Mouse (Mus musculus): ENCODE data around the gene Cpsf4l. TPM values are rescaled to one million over a fixed set of nuclear protein-coding genes. Genes with fewer than 3 reads are reported as not detected.

Gene Cpsf4l
- polyA plus RNA-seq, 1 experiment from 2014 or later, result 13.3 TPM

DNA sequence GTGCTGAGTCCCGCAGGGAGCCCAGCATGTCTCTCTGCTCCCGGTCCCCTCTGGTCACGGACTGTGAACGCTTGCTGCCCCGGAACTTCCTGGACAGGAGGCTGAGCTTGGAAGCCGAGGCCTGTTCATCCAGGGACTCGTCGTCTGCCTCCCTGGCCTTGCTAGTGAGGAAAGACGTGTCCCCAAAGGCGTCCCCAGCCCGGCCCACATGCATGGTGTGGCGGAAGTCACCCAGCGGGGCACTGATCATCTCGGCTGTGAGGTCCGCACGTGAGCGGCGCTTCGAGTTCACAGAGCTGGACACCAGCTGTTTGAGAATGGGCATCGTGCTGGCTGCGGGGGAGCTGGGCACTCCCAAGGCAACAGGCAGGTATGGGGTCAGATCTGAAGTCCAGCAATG is 19.4 kb upstream of the Cpsf4l start:
- H3K27ac ChIP-seq (ENCODE audit: low read length), result no peak overlapping the region
- no peak for ATAC-seq (replicated peaks; ENCODE audit: extremely low read depth, insufficient read depth, low FRiP score)
- WGBS, result 82% methylated on average over 21 of the region's 21 CpGs
- no peaks in the 10 kb centered on the region for H3K9me3 ChIP-seq (replicated peaks; ENCODE audit: control insufficient read depth, low read length)
- no peak overlapping the region for H3K4me2 ChIP-seq (ENCODE audit: low read depth, low read length)
- no peaks in the 10 kb centered on the region for H3K27me3 ChIP-seq (ENCODE audit: control insufficient read depth, insufficient read depth, low read length)
- peaks cover 11% of the 10 kb centered on the region for H3K36me3 ChIP-seq (ENCODE audit: control insufficient read depth, insufficient read depth)
- H3K4me3 ChIP-seq (ENCODE audit: low read length), result no peak overlapping the region
- peaks cover 17% of the 10 kb centered on the region for H3K4me1 ChIP-seq (ENCODE audit: control insufficient read depth, insufficient read depth, low read length)
- no peak overlapping the region for H3K9ac ChIP-seq (ENCODE audit: low read length)

GRCm38 (mm10) chr11:113727992-113728391 is 18.2 kb upstream of the Cpsf4l start:
- peaks cover 11% of the 10 kb centered on the region for H3K36me3 ChIP-seq (ENCODE audit: control insufficient read depth, insufficient read depth)
- H3K9ac ChIP-seq (ENCODE audit: low read length), result no peak overlapping the region
- no peak for ATAC-seq (replicated peaks; ENCODE audit: extremely low read depth, insufficient read depth, low FRiP score)
- H3K27ac ChIP-seq (ENCODE audit: low read length), result no peak overlapping the region
- 76% methylated on average over 6 of the region's 6 CpGs for WGBS
- H3K4me1 ChIP-seq (ENCODE audit: control insufficient read depth, insufficient read depth, low read length), result peaks cover 5% of the 10 kb centered on the region; the same call in 1 of the 2 replicates
- no peaks in the 10 kb centered on the region for H3K9me3 ChIP-seq (replicated peaks; ENCODE audit: control insufficient read depth, low read length)
- no peak overlapping the region for H3K4me3 ChIP-seq (ENCODE audit: low read length)
- H3K4me2 ChIP-seq (ENCODE audit: low read depth, low read length), result no peak overlapping the region
- H3K27me3 ChIP-seq (ENCODE audit: control insufficient read depth, insufficient read depth, low read length), result no peaks in the 10 kb centered on the region

DNA sequence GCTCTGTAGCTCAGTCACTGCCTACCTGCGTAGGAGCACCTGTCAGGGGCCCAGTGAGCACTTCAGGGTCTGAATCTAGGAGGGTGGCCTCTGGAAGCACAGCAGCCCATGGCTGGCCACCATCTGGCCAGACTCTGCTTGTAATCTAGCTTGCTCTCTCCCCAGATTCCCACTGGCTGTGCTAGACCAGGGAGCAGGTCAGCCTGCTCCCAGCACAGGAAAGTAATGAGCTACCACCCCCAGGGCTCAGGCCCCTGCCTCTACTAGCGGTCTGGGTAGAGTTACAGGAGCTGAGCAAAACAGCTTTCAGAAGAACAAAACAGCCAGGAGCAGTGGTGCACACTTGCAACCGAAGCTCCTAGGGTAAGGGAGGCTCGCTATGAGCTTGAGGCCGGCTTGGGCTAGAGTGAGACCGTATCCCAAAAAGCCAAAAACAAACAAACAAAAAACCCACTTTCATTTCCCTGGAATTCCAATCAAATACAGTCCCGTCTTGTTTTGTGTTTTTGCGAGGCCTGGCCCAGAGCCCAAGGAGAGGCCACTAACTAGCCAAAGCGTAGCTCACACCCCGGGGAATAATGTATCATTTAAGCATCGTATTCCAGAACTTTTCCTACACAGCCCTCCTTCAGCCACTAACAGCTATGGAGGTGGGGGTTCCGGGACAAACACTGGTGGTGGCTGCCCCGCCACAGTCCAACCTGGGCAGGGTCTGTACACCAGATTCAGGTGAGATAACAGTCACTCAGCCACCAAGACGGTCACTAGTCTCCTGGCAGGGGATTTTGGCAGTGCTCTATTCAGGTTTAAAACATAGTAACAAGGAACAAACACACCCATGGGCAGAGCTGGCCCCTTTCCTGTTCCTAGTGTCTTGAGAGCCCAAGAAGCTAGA is 17.4 kb upstream of the Cpsf4l start:
- Histone ChIP-seq H3K27ac (ENCODE audit: low read length) (peak overlapping the region; percentile 44; the same call in 1 of the 2 replicates), H3K36me3 (ENCODE audit: control insufficient read depth, insufficient read depth) (peaks cover 11% of the 10 kb centered on the region), H3K9me3 (replicated peaks; ENCODE audit: control insufficient read depth, low read length) (no peaks in the 10 kb centered on the region), H3K4me1 (ENCODE audit: control insufficient read depth, insufficient read depth, low read length) (peaks cover 11% of the 10 kb centered on the region), H3K4me2 (ENCODE audit: low read depth, low read length) (no peak overlapping the region), H3K9ac (ENCODE audit: low read length) (no peak overlapping the region), H3K4me3 (ENCODE audit: low read length) (no peak overlapping the region), H3K27me3 (ENCODE audit: control insufficient read depth, insufficient read depth, low read length) (no peaks in the 10 kb centered on the region)
- WGBS, result 81% methylated on average over 14 of the region's 14 CpGs
- ATAC-seq (replicated peaks; ENCODE audit: extremely low read depth, insufficient read depth, low FRiP score), result no peak

GRCm38 (mm10) chr11:113725235-113726048 is 15.6 kb upstream of the Cpsf4l start:
- Histone ChIP-seq H3K4me1 (ENCODE audit: control insufficient read depth, insufficient read depth, low read length) (peaks cover 11% of the 10 kb centered on the region), H3K9me3 (replicated peaks; ENCODE audit: control insufficient read depth, low read length) (no peaks in the 10 kb centered on the region)
- ATAC-seq (replicated peaks; ENCODE audit: extremely low read depth, insufficient read depth, low FRiP score), result no peak; the same call in 1 of the 2 replicates

DNA sequence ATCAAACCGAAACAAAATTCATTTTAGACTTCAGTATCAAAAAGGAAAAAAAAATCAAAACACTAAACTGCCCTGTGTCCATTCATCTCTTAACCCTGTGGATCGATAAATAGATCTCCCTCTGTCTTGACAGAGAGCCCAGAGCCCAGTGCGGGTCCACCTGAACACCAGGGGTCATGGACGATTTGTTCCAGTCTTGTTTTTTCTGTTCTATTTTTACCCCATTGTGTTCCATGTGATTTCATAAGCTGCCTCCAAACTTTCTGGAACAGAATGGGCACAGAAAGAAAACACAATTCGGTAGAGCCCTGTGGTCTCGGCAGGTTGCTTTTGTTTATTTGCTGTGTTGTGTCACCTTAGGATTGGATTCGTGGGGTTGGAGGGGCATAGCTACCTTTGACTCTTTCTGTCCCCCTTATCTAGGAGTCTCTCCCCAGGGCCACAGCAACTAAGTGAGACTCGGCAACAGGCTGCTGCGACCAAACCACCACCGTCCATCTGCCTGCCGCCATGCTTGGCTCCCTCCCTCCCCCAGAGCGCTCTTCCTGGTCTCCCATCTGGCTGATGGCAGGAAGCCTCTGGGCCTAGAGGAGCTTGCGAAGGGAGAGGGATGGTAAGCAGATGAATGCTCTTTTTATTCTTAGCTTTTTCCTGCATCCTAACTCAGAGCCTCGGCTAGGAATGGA is 12.7 kb upstream of the Cpsf4l start:
- H3K36me3 ChIP-seq (ENCODE audit: control insufficient read depth, insufficient read depth), result peaks cover 8% of the 10 kb centered on the region; the same call in 1 of the 2 replicates
- H3K4me2 ChIP-seq (ENCODE audit: low read depth, low read length), result 0 out of 2 replicates have a peak overlapping the region, but pooled peaks have one; percentile 5
- H3K27me3 ChIP-seq (ENCODE audit: control insufficient read depth, insufficient read depth, low read length), result no peaks in the 10 kb centered on the region
- WGBS, result 46% methylated on average over 14 of the region's 14 CpGs
- peaks cover 11% of the 10 kb centered on the region for H3K4me1 ChIP-seq (ENCODE audit: control insufficient read depth, insufficient read depth, low read length)
- ATAC-seq (replicated peaks; ENCODE audit: extremely low read depth, insufficient read depth, low FRiP score), result no peak
- no peak overlapping the region for H3K4me3 ChIP-seq (ENCODE audit: low read length)
- no peak overlapping the region for H3K27ac ChIP-seq (ENCODE audit: low read length)
- no peaks in the 10 kb centered on the region for H3K9me3 ChIP-seq (replicated peaks; ENCODE audit: control insufficient read depth, low read length)
- no peak overlapping the region for H3K9ac ChIP-seq (ENCODE audit: low read length)

More at GRCm38 (mm10) chr11:113725235-113726048, 15.6 kb upstream of the Cpsf4l start:
- H3K4me3 ChIP-seq (ENCODE audit: low read length), result no peak overlapping the region
- no peak overlapping the region for H3K9ac ChIP-seq (ENCODE audit: low read length)
- H3K27ac ChIP-seq (ENCODE audit: low read length), result peak overlapping the region; percentile 14; the same call in 1 of the 2 replicates
- peaks cover 11% of the 10 kb centered on the region for H3K36me3 ChIP-seq (ENCODE audit: control insufficient read depth, insufficient read depth)
- no peaks in the 10 kb centered on the region for H3K27me3 ChIP-seq (ENCODE audit: control insufficient read depth, insufficient read depth, low read length)
- WGBS, result 82% methylated on average over 4 of the region's 4 CpGs
- no peak overlapping the region for H3K4me2 ChIP-seq (ENCODE audit: low read depth, low read length)

DNA sequence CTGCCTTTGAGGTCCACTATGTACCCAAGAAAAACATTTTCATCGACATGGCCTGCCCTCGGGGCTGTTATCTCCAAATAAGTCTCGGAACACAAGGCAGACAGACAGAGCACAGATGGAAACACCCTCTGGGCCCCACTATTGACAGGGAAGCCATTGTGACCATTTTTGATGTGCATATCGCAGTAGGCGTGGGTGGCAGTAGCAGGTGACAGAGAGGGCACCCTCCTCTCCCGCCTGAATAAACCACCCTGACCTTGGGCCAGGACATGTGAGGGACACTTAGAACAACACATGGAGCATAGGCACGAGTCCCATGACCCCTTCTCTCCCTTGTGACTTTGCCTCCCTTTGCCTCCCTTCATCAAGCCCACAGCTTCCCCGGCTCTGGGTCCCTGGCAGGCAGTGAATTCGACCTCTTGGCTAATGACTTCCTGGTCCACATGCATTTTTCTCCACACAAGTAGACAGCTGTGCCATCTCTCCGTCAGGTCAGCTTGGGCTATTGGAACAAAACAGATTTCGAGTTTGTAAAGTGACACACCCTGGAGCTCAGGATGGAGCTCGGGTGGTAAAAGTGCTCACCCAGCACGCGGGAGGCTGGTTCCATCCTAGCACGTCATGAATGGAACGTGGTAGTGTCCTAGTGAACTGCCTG is 8.1 kb upstream of the Cpsf4l start:
- H3K9me3 ChIP-seq (replicated peaks; ENCODE audit: control insufficient read depth, low read length), result no peaks in the 10 kb centered on the region
- no peak for ATAC-seq (replicated peaks; ENCODE audit: extremely low read depth, insufficient read depth, low FRiP score)
- no peak overlapping the region for H3K4me2 ChIP-seq (ENCODE audit: low read depth, low read length)
- no peaks in the 10 kb centered on the region for H3K27me3 ChIP-seq (ENCODE audit: control insufficient read depth, insufficient read depth, low read length)
- H3K4me3 ChIP-seq (ENCODE audit: low read length), result no peak overlapping the region
- no peak overlapping the region for H3K9ac ChIP-seq (ENCODE audit: low read length)
- H3K36me3 ChIP-seq (ENCODE audit: control insufficient read depth, insufficient read depth), result no peaks in the 10 kb centered on the region
- H3K27ac ChIP-seq (ENCODE audit: low read length), result no peak overlapping the region
- WGBS, result 62% methylated on average over 16 of the region's 16 CpGs
- peaks cover 5% of the 10 kb centered on the region for H3K4me1 ChIP-seq (ENCODE audit: control insufficient read depth, insufficient read depth, low read length)

DNA sequence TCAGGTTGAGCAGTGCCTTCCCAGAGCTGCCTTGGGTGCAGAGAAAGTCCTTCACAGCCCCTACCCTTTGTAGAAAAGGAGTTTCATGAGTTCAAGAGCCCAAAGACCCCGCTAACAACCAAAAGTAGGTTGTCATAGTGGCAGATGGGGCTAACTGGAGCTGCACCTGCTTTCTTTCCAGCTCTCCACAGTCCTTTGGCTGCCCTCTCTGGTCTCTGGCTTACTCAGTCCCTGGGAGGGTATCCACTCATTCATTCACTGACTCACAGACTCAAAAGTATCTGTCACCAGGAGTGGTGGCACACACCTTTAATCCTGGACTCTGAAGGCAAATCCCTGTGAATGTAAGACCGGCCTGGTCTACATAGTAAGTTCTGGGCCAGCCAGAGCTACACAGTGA is 6.3 kb upstream of the Cpsf4l start:
- ATAC-seq (replicated peaks; ENCODE audit: extremely low read depth, insufficient read depth, low FRiP score), result no peak
- H3K4me1 ChIP-seq (ENCODE audit: control insufficient read depth, insufficient read depth, low read length), result no peaks in the 10 kb centered on the region

DNA sequence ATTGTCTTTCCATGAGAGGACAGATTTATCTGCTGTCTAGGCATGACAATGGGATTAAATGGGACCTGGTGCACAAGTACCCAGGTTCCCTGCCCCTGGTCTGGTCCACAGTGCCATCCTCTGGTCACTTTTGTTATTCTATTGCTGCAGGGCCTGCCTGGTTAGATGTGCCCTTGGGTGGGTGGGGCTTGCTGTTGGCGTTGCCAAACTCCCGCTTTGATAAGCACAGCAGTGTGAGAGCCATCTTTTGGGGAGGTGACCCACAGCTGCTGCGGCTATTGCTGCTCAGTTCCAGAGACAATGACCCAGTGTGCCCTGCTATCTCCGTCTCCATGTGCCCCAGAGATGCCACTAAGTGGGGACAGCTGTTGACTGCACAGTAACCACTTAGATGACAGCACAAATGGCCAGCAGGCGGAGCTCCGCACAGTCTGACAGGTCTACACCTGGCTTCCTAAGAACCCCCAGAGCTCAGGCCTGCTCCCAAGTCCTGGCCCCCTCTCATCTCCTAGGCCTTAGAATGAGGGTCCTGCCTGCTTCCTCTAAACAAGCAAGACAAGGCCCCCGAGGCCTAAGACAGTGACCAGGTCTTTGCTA is 5.4 kb upstream of the Cpsf4l start:
- no peak overlapping the region for H3K27ac ChIP-seq (ENCODE audit: low read length)
- WGBS, result 62% methylated on average over 7 of the region's 7 CpGs
- H3K4me3 ChIP-seq (ENCODE audit: low read length), result no peak overlapping the region
- H3K27me3 ChIP-seq (ENCODE audit: control insufficient read depth, insufficient read depth, low read length), result no peaks in the 10 kb centered on the region
- H3K9me3 ChIP-seq (replicated peaks; ENCODE audit: control insufficient read depth, low read length), result no peaks in the 10 kb centered on the region
- no peak overlapping the region for H3K9ac ChIP-seq (ENCODE audit: low read length)
- H3K4me2 ChIP-seq (ENCODE audit: low read depth, low read length), result no peak overlapping the region
- no peaks in the 10 kb centered on the region for H3K36me3 ChIP-seq (ENCODE audit: control insufficient read depth, insufficient read depth)
- no peak for ATAC-seq (replicated peaks; ENCODE audit: extremely low read depth, insufficient read depth, low FRiP score)
- H3K4me1 ChIP-seq (ENCODE audit: control insufficient read depth, insufficient read depth, low read length), result peaks cover 3% of the 10 kb centered on the region; the same call in 1 of the 2 replicates

More for the DNA sequence above, 6.3 kb upstream of the Cpsf4l start:
- H3K9ac ChIP-seq (ENCODE audit: low read length), result no peak overlapping the region
- H3K4me2 ChIP-seq (ENCODE audit: low read depth, low read length), result no peak overlapping the region
- no peak overlapping the region for H3K4me3 ChIP-seq (ENCODE audit: low read length)
- WGBS, result 87% methylated on average over 2 of the region's 2 CpGs
- H3K9me3 ChIP-seq (replicated peaks; ENCODE audit: control insufficient read depth, low read length), result no peaks in the 10 kb centered on the region
- H3K27me3 ChIP-seq (ENCODE audit: control insufficient read depth, insufficient read depth, low read length), result no peaks in the 10 kb centered on the region
- H3K36me3 ChIP-seq (ENCODE audit: control insufficient read depth, insufficient read depth), result no peaks in the 10 kb centered on the region
- H3K27ac ChIP-seq (ENCODE audit: low read length), result no peak overlapping the region

Data from heart, embryonic 16.5 days (tissue).